Comparison of ENCODE assay signal across 8 mouse cellular contexts in the genomic region with DNA sequence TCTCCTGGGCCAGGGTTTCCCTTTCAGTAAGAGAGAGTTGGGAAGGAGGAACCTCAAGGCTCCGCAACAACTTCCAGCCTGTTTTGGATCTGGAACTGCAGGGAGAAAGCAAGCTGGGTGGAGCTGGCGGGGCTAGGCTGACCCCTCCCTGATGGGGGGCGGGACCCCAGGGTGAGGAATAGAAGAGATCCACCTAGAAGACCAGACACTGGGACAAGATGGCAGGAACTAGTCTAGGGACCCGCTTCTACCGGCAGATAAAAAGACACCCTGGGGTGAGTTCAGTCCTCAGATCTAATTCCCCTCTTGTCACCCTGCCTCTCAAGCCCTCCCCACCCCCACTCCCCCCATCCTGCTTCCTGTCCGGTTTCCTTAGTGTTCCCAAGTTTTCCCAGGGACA. TPM values are rescaled to one million over a fixed set of nuclear protein-coding genes. Genes with fewer than 3 reads are reported as not detected.
DNase-seq lines count a peak whose midpoint lies in the region; ATAC-seq and TF ChIP-seq lines count a peak whose summit lies in the region.
"Had no signal": no experiment of that assay in that cellular context is flagged by ENCODE, and none has a peak within 500 bp of the region (broad histone marks: within the 10 kb centered on the region; RNA-seq: fewer than 3 reads in every experiment).

TSS of gene Ndufa4l2 (plus strand) at position 204 of the 400 bp plus-strand sequence.

- no peak for TF ChIP-seq POLR2A in cortical plate, adult 2 months (IDR thresholded peaks at IDR 0.05; ENCODE audit: extremely low read depth, insufficient read depth, low read length)

- H3K36me3 ChIP-seq in heart, embryonic 12.5 days, result peaks cover 27% of the 10 kb centered on the region
- peaks cover 11% of the 10 kb centered on the region for H3K36me3 ChIP-seq in limb, embryonic 11.5 days (ENCODE audit: control insufficient read depth, insufficient read depth, low read length)
- peaks cover 17% of the 10 kb centered on the region for H3K36me3 ChIP-seq in neural tube, embryonic 13.5 days

- no peak within 1 kb of the TSS for H3K27ac ChIP-seq in cortical plate, adult 2 months (ENCODE audit: insufficient read depth, low read length)
- H3K27ac ChIP-seq in heart, embryonic 12.5 days (ENCODE audit: poor library complexity, severe bottlenecking), result no peak within 1 kb of the TSS
- H3K27ac ChIP-seq in limb, embryonic 11.5 days (replicated peaks; ENCODE audit: low read depth, low read length), result no peak within 1 kb of the TSS
- H3K27ac ChIP-seq in neural tube, embryonic 13.5 days (replicated peaks), result peak within 1 kb of the TSS; percentile 99

- WGBS in heart, embryonic 12.5 days, result 9% methylated on average over 6 of the region's 6 CpGs
- WGBS in limb, embryonic 11.5 days, result 10% methylated on average over 6 of the region's 6 CpGs
- WGBS in neural tube, embryonic 13.5 days, result 17% methylated on average over 6 of the region's 6 CpGs

- peaks cover 83% of the 10 kb centered on the region for H3K27me3 ChIP-seq in heart, embryonic 12.5 days (replicated peaks)
- peaks cover 37% of the 10 kb centered on the region for H3K27me3 ChIP-seq in limb, embryonic 11.5 days (ENCODE audit: control insufficient read depth, insufficient read depth, low read length)
- H3K27me3 ChIP-seq in neural tube, embryonic 13.5 days, result peaks cover 57% of the 10 kb centered on the region

- H3K4me3 ChIP-seq in cortical plate, adult 2 months (ENCODE audit: insufficient read depth, low read length), result no peak within 1 kb of the TSS
- H3K4me3 ChIP-seq in heart, embryonic 12.5 days, result peak within 1 kb of the TSS; percentile 23
- peak within 1 kb of the TSS; percentile 19; the same call in 1 of the 2 replicates for H3K4me3 ChIP-seq in limb, embryonic 11.5 days (ENCODE audit: low read depth, low read length)
- no peak within 1 kb of the TSS for H3K4me3 ChIP-seq in neural tube, embryonic 13.5 days

- DNase-seq in adrenal gland, adult 18-20 months (ENCODE audit: low spot score in 2 of 2), result no peak
- DNase-seq in limb, embryonic 11.5 days (ENCODE audit: low spot score), result no peak
- DNase-seq in right cerebral cortex, postnatal 36 days (ENCODE audit: low spot score in 2 of 2), result no peak
- no peak for DNase-seq in left cerebral cortex, adult 8-10 months (ENCODE audit: low spot score in 2 of 2)

- 0 out of 2 replicates have a peak within 1 kb of the TSS, but pooled peaks have one; percentile 19 for H3K9ac ChIP-seq in heart, embryonic 12.5 days
- peak within 1 kb of the TSS; percentile 37; the same call in 1 of the 2 replicates for H3K9ac ChIP-seq in limb, embryonic 11.5 days (ENCODE audit: low read length)
- H3K9ac ChIP-seq in neural tube, embryonic 13.5 days, result peak within 1 kb of the TSS; percentile 59

- no peak for ATAC-seq in heart, embryonic 12.5 days (ENCODE audit: insufficient number of reproducible peaks, low FRiP score)
- ATAC-seq in limb, embryonic 11.5 days (ENCODE audit: insufficient number of reproducible peaks, low FRiP score, low TSS enrichment, low read depth), result no peak
- no peak for ATAC-seq in neural tube, embryonic 13.5 days (ENCODE audit: low read depth)

- TF ChIP-seq CTCF in cortical plate, adult 2 months (IDR thresholded peaks at IDR 0.05; ENCODE audit: extremely low read depth, insufficient read depth, low read length), result no peak

- H3K4me1 ChIP-seq in cortical plate, adult 2 months (ENCODE audit: control insufficient read depth, insufficient read depth, low read length), result peaks cover 6% of the 10 kb centered on the region
- H3K4me1 ChIP-seq in heart, embryonic 12.5 days (replicated peaks), result peaks cover 59% of the 10 kb centered on the region
- H3K4me1 ChIP-seq in limb, embryonic 11.5 days (ENCODE audit: control insufficient read depth, insufficient read depth, low read length), result peaks cover 71% of the 10 kb centered on the region
- peaks cover 83% of the 10 kb centered on the region for H3K4me1 ChIP-seq in neural tube, embryonic 13.5 days (replicated peaks)

- no peaks in the 10 kb centered on the region for H3K9me3 ChIP-seq in heart, embryonic 12.5 days (replicated peaks)
- no peaks in the 10 kb centered on the region for H3K9me3 ChIP-seq in limb, embryonic 11.5 days (ENCODE audit: control insufficient read depth, low read length)
- H3K9me3 ChIP-seq in neural tube, embryonic 13.5 days, result no peaks in the 10 kb centered on the region

- H3K4me2 ChIP-seq in heart, embryonic 12.5 days, result peak within 1 kb of the TSS; percentile 84
- H3K4me2 ChIP-seq in limb, embryonic 11.5 days (ENCODE audit: low read depth, severe bottlenecking), result peak within 1 kb of the TSS; percentile 76
- peak within 1 kb of the TSS; percentile 83 for H3K4me2 ChIP-seq in neural tube, embryonic 13.5 days

RNA-seq across cellular contexts. Expression of gene Ndufa4l2, which starts in this region (rescaled TPM):
- total RNA-seq in adrenal gland, adult 18-20 months (2021), result 10 to 100 TPM; 36.0 to 55.3 TPM
- polyA plus RNA-seq in cortical plate, adult 2 months (2012; rRNA removed), result 10.0 and 10.6 TPM in 2 replicates
- 19.5 and 24.4 TPM in 2 replicates for polyA plus RNA-seq in heart, embryonic 12.5 days (2016; fragmentation: Nextera tagmentation; extraction: Ambion mirVana)
- polyA plus RNA-seq in limb, embryonic 11.5 days (2014; fragmentation: Nextera tagmentation; extraction: Ambion mirVana), result 0.48 and 0.96 TPM in 2 replicates
- polyA plus RNA-seq in neural tube, embryonic 13.5 days (2015; fragmentation: Nextera tagmentation; extraction: Ambion mirVana), result 10.1 and 10.6 TPM in 2 replicates
- total RNA-seq in left cerebral cortex, adult 8-10 months (2022), result 1 to 10 TPM; 3.8 to 5.2 (median 4.6) TPM
- total RNA-seq: common myeloid progenitor, adult 5-6 weeks had no signal

Comparison
In these comparisons a context has a peak if more than half of its experiments do, and no peak if none do; other contexts are left out.
1. RNA of gene Ndufa4l2 (total RNA-seq): 36.0 to 55.3 TPM in adrenal gland, adult 18-20 months; 3.8 to 5.2 TPM in left cerebral cortex, adult 8-10 months; every median in the first group is over 4 times any median in the second.
2. H3K4me3 ChIP-seq: peak in heart, embryonic 12.5 days (single experiment) and limb, embryonic 11.5 days (single experiment); none in cortical plate, adult 2 months (single experiment) and neural tube, embryonic 13.5 days (single experiment).
3. Peak in every context shown above with its lines, with median percentiles within 50 percentile points of each other: H3K4me2 ChIP-seq and H3K9ac ChIP-seq.